Mouse (Mus musculus): Measurements from ENCODE around the gene Cacna2d3. TPM values are rescaled to one million over a fixed set of nuclear protein-coding genes. Genes with fewer than 3 reads are reported as not detected.

Cacna2d3 gene
- 100 to 1,000 TPM; 103 to 108 TPM for total RNA-seq (2021)

DNA sequence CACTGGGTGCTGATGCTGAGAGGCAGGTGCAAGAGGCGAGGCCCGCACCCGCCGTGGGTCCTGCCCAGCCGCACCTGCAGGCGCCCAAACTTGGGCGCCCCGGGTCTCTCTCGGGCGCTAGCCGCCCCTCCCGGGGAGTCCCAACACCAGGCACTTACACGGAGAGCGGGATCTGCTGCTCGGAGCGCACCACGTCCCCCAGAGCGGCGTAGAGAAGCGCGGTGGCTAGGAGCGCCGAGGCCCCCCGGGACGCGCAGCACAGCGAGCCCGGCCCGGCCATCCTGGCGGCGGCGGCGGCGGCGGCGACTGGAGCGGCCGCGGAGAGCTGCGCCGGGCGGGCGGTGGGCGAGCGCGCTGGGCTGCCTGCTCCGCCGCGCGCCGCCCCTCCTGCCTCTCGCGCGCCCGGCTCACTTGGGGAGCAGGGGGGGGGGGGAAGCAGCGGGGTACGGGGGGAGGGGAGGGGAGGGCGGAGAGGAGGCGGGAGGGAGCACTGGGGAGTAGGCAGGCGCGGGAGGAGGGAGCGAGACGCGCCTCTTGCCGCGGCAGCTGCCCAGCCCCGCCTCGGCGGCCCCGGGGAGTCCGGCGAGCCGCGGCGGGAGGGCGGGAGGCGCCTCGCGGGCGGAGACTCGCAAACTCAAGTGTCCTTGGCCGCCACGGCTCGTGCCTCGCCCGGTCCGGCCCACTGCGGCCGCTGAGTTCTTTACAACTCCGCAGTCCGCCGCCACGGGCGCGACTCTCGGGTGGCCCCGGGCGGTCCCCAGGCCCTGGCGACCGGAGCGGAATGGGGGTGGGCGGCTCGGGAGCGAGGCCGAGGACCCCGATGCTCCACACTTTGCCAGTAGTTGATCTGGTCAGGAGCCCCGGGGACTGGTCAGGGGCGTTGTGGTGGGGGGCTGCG lies at the start of gene Cacna2d3:
Gene Cacna2d3, minus strand, starts transcription at position 377 of the 898 bp plus-strand sequence.
- DNase-seq, result peak; percentile 60 to 64

DNA sequence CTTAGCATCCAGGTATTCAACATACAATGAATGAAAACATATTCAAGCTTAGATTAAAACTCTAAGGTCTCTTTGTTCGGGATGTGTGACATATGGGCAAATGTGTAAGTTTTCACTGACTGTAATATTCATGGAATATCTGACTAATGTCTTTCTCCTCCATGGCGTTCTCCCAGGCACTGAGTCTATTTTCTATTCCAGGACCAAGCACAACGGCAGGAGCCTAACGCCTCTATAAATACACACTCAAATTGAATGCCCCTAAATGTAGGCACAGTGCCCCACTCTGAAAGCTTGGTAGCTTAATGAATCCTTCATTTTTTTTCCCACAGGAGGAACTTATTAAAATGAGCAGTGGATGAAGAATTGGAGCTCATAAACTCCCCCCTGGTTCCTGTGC lies 47.8 kb upstream of the Cacna2d3 start:
- no peak for DNase-seq

DNA sequence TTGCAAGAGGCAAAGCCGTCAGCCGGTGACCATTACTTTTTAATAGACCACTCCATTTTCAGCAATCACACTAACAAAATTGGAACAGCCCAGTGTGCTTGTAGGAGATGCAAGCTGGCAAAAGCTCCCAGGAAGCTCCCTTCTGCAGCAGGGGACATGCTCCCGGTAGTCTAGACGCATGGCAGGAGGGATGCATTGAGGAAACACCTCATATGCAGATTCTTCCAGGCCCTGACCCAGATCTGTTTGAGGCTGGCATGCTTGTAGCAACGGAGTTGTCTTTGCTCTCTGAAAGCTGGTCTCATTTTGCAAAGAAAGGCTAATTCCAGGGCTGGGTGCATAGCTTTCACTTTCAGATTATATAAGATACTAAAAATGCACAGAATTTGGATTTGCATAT lies 31.2 kb upstream of the Cacna2d3 start:
- DNase-seq, result no peak

DNA sequence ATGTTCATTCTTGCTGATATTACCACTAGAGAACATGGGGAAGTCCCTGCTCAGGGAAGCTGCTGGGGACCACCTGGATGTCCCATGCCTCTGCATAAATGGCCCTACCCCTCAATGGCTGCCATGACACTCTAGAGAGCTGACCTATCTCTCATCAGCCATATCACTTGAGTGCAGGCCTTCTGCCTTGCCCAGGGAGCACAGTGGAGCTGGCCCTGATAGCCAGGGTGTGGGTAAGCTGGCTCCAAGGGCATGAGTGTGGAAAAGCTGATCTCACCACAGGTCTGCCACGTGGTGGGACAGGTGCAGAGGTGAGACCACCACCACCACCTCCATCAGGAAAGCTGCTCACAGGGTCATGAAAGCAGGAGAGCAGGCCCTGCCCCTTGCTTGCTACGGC lies 17.1 kb upstream of the Cacna2d3 start:
- DNase-seq, result no peak

DNA sequence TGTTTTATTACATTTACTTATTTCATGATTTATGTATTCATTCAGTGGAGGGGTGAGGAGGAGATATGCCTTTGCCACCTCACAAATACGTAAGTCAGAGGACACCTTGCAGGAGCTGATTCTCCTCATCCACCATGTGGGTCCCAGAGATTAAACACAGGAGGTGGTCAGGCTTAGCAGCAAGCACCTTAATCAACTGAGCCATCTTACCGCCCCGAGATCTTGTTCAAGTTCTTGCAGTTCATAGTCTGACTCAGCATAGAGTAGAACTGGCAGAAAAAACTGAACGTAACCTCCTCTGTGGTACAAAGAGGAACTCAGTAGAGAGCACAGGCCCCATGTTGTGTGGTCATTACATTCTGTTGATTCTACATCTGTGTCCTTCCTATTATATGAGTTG lies 8.6 kb upstream of the Cacna2d3 start:
- DNase-seq, result no peak

DNA sequence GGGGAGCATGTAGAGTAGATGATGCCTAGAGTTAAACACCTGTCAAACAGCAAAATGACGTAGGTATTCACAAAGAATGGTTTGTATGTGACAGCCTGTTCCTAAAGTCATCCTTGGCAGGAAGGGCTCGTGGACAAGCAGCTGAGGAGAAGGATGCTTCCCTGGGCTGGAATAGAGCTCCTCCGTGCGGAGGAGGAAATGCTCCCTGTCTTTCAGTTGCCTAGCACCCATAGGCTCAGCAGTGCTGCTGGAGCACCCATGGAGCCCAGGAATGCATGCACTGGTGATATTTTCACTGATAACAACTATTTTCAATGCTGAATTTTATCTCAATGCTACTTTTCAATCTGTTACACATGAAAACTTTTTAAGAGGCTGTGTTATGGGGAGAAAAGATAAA lies 7.3 kb upstream of the Cacna2d3 start:
- DNase-seq, result no peak

DNA sequence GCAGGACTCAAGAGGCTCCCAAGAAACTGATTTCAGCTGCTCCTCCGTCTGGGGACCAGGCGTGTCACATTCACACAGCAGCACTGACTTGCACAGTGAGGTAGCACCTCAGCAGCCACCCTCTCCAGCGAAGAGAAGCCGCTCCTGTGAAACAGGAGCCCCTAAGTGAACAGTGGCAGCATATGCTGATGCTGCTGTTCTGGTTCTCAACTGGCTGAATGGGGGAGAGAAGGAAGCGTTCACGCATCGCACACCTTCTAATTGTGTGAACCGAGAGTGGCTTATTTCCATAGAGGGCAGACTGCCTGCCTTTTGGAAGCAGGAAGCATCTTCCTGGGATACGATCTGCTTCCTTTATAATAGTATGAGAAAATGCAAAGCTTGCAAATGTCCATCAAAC lies 5.9 kb upstream of the Cacna2d3 start:
- no peak for DNase-seq

DNA sequence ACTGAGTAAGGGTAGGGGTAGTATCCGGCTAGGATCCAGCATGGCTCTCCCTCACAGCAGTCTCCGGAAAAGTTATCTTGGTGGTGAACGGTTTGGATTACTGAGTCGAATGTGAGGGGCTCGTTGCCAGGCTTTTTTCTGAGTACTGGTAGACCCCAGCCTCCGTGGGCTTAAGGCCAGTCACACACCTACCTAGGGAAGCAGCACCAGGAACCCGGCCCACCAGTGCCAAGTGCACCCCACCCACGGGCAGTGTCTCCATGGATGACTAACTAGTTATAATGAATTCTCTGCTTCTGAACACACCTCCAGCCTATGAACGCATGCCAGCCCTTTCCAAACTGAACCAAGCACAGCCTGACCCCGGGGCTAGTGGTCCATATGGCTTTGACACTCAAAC lies 1.6 kb upstream of the Cacna2d3 start:
- DNase-seq, result peak in 1 of 2 experiments; percentile 29

DNA sequence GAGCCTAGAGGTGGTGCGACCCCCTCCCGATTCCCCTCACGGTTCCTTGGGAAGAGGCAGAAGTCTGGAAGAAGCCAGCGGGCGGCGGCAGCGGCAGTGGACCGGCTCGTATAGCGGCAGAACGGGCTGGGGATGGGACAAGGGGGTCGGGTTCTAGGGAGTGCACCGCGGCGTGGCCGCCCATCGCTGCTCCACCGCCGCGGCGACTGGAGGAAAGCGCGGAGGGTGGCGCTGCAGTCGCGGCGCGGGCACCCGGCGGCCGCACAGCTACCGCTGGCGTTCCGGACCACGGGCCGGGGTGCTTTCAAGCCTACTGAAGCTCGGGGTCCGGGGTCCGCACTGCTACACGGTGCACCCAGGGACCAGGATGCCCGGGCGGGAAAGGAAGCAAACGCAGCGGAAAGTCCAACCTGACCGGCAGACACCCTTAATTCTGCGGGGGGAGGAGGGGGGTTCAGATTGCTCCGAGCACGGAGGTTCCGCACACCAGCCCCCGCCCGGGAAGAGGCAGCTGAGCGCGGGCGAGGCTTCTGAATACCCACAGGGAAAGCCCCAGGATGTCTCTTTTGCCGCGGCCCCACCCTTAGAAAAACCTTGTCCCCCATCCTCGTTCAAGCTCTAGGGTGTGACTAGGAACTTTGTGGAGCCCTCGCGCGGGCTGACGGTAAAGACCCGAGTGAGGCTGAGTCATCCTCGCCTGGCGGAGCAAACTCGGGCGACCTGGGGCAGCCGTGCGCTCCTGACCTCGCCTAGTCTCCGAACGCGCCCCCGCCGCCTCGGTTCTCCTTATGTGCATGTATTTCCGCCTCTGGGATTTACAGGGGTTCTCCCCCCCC lies 940 bp upstream of the Cacna2d3 start:
- DNase-seq, result peak; percentile 50 to 56

DNA sequence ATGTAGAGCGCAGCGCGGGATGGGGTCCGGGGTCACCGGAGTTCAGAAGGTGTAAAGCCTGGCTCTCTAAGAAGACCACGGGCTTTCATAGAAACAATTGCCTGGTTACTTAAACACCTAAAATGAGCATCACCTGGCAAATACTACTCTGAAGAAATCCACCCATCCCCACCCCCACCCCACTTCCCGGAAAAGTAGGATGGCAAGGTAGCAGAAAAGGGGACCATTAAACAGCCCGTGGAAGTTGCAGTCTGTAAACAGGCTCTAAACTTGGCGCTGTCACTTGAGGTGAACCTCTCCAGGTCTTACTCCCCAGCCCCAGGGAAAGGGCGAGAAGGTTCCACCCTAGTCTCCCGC lies 555 bp downstream of the Cacna2d3 start:
- no peak for DNase-seq

DNA sequence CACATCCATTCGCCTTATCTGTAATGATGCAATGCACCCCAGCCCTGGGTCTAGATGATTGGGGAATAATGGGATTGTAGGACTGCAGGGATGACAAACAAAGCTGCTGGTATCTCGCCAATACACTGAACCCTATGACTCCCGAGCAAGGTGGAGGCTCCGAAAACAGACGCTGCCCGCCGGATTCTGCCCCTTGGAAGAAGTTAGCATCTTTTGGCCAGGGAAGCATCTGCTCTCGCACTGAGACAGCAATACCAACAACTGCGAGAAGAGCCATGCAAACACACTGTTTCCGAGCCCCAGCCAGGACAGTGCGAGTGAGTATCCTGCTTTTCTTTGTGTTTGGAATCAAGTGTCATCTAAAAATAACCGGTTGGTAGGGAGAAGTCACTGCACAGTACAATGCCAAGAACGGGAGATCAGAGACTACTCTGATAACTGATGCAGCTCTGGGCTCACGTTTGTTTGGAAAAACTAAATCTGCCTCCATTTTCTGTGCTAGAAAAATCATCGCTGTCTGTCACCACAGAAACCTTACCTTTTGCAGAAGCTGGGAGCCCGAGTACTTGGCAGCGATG lies 1.2 kb downstream of the Cacna2d3 start:
- peak in 1 of 2 experiments; percentile 30 for DNase-seq

DNA sequence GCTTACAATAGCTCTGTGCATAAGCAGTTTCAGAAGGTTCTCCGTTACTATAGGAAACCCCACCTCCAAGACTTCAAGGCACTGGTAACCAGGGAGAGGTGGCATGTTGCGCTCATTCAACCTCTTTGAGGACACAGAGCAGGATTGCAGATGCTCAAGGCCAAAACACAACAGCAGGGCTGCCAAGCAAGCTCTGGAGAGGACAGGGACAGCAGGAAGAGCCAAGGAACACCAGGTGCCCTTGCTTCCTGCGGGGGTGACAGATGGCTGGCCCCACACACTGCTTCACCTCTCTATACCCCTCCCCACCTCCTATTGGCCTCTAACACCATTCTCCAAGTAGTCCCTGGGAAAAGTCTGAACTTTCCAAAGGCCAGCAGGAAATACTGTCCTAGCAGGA lies 9.0 kb downstream of the Cacna2d3 start:
- DNase-seq, result no peak

DNA sequence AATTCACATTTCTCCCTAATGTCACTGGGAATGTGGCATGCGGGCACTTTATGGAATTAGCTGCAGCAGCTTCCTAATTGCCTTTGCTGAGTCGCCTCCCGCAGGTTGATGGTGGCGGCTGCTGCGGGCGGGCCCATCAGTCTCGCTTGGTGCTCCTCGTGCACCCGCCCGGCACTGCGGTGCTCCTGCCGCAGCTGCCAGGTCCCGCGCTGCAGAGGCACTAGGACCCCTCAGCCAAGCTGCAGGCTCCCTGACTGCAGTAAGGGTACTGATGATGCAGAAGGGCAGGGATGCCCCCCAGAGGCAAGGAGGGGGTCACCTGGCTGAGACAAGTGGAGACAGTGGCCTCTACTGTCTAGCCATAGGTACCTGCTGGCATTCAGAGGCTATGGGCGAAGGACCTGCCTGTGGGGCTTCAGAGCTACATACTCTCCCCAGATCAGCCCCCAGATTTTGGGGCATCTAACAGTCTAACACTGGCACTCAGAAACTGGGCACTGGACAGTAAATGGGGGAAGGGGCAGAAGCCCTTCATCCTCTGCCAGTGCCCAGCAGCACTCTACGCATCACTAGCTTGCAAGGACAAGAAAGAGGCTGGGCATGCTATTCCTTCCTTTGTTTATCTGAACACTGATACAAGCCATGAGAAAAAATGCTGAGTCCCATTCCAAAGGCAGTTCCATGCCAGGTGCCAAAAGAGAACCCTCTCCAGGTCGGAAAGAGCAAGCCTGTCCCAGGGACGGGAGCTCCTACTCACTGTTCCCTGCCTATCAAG lies 13.9 kb downstream of the Cacna2d3 start:
- DNase-seq, result no peak

DNA sequence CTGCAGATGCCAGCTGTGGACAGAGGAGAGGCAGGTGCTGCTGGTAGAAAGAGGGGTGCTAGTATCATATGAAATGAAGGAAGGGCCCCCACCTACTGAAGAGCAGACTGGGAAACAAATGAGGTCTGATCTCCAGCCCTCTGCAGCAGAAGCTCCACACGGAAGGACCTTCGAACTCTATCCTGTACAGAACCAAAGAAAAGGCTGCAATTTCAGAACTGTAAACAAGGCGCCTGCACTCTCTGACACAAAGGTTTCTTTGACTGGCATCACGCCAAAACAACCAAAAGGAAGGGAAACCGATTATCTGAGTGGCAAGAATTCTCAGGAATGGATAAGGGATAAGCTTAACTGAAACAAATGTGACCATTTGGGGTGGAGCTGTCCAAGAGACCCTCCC lies 18.9 kb downstream of the Cacna2d3 start:
- no peak for DNase-seq

DNA sequence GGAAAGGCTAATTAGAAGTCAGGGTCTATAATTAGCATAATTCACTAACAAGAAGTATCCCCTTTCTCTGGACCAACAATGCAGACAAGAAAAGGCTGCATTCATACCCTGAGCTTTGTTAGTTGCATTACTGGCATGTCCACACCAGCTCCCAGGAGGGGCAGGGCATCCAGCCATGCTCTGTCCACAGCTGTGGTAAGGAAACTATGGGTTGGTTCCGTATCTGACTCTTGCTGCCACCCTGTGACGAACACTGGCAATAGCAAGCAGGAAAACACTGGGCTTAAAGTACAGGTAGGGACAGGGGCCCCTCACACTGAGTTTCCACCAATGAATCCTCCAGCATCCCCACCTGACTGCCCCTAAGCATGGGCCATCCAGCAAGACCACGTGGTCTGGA lies 25.5 kb downstream of the Cacna2d3 start:
- peak; percentile 54 to 61 for DNase-seq

DNA sequence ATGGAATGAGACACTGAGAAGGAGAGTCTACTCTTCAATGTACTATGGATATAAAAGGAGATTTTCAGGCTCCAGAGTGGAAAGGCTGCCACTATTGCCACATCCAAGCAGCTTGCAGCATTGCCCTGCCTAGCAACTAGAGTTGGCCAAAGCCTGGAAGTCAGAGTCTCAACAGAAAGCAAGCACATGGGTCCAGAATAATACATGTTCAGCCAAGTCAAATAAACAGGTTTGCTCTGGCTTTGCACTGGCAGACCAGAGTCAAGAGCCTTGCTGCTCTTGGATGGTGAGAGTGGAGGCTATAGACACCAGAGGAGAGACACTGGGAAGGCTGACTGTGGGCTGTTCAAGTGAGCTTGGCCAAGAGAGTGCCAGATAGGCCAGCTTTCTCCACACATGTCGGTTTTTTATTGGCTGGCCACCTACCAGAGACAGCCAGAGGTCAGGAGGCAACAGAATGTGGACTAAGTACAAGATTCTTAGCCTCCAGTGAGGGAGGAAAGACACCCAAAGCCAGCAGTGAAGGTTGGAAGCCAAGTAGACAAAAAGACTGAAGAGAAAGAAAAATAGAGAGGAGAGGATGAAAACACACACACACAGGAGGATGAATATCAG lies 49.1 kb downstream of the Cacna2d3 start:
- DNase-seq, result no peak

DNA sequence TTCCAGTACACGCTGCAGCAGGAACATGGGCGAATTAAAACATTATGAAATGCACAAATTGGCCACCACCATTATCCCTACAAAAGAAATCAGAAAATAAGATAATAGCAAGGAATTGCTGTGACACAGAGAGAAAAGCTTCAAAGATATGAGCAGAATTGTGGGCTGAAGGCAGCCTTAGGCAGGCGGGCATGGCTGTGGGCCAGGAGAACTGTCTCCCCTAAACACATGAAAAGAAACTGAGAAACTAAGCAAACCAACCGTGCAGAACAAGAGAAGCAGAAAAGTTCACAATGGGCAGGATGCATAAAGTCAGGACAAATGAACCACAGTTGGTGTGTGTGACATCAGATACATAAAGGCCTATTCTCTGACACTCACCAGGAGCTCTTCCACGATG lies 51.8 kb downstream of the Cacna2d3 start:
- DNase-seq, result no peak

DNA sequence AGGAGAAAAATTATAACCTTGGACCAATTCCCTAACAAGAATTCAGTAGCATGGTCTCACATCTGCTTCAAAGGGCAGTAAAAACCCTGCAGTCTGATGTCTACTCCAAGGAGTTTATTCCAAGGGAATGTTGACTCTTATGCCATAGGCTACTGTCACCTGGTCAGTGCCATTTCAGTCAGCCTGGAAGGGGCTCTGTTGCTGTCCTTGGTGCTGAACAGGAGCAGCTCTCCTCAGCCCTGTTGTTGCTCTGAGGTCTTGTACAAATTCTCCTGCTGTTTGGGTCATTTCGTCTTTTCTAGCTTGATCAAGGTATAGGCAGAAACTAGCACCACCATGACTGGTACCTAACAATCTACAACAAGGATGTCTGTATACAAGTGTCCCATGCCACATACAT lies 64.7 kb downstream of the Cacna2d3 start:
- DNase-seq, result no peak

DNA sequence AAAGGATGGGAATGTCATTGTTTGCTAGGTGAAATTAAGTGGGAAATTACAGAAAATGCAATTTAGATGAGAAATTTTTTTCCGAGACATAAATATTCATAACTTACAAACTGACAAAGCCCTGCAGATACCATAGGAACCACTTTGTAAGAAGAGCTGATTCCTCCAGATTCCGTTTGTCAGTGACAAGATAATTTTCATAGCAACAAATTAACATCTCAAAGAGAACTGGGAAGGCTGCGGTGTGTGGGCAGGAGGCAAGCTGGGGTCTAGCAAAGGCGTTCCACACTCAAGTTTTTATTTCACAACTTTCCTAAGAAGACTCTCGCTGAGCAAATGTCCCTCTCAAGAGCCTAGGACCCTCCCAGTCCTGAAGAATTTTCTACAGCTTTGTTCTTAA lies 71.1 kb downstream of the Cacna2d3 start:
- peak in 1 of 2 experiments; percentile 28 for DNase-seq

DNA sequence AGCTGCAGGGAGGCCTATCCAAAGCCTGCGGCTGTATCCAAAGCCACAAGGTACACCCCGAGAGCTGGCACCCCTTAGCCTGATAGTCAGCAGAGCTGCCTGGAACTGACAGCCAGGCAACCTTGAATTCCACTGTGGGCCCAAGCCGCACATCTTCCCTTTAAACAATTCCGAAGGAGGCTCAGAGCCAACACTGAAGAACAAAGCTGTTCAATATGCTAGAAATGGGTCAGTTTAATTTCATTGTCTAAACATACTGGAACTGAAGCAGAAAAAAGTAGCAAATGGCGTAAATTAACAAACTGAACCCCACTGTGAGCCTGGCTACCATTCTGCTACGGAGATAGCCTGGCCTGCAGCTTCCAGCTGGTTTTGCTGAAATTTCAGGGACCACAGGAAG lies 72.9 kb downstream of the Cacna2d3 start:
- no peak for DNase-seq

DNA sequence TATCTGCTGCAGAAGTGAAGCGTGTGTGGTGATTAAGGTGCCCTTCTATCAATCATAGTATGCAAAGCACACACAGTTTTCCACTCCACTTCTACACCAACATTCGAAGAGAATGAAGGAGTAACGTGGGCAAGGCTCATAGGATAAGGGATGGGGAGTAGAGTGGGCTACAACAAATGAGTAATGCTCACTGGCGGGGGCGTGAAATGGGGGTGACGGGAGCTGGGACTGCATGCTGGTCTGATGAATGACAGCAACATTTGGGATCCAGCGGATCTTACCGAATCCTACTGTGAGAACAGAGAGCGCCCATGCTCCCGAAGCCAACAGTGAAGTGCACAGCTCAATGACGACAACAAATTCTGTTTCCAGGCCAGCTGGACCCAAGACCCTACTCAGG lies 76.2 kb downstream of the Cacna2d3 start:
- peak; percentile 27 to 29 for DNase-seq

DNA sequence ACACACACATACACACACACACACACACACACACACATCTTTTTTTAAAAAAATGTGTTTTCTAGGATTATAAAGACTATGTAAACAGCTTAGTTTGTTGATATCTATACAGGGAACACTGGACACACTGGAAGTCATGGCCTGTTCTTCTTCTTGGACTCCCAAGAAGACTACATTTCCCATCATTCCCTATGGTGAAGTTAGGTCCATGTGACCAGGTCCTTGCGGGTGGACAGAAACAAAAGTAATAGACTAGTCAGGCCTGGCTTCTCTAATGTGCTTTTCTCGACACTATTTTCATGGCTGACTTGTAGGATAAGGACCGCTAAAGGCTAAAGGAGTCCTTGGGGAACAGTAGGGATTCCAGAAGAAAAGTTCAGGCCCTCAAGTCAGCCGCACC lies 78.4 kb downstream of the Cacna2d3 start:
- DNase-seq, result no peak

Measured in layer of hippocampus, postnatal 36 days (tissue).